Mouse (Mus musculus): ENCODE measurements at regions not wholly inside any gene's neighbourhood (a gene's known extent, or its start where the extent isn't known, plus 50 kb on each side); places are given as distances from the start of the nearest gene placed in this dataset.

DNA sequence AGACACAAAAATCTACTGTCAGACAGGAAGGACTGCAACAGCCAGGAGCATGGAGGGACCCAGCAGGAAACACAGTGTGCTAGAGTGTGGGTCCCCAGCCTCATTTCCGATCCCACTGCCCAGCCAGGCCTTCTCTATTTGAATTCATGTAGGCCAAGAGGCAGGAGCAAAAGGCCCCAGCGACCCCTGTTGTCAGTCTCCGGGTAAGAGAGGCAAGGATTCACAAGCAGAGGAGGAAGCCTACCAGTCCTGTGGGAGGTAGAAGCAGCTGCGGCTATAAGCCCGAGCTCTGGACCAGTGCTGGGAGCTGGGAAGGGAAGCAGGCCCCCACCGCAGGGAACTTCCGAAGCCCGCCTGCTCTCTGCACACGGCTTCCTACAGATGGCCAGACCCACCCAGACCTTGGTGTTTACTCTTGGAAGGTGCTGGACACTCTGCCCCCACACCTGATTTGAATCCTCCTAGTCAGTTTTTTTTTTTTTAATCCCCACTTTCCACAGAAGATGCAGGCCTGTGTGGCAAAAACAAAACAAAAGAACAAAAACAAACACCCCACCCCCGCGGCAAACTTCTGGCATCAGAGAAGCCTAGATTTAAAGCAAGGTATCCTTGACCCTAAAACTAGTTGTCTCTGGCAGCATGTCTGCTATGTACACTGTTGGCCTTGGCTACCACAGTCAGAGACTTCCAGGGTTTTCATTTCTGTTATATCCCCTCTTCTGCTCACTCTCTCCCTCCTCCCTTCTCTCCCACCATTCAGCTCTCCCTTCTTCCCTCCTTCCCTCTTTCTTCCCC lies 420.6 kb upstream of the Trpc7 start:
- 25% methylated on average over 11 of the region's 11 CpGs for WGBS
- Histone ChIP-seq H3K9me3 (no peaks in the 10 kb centered on the region), H3K27me3 (no peaks in the 10 kb centered on the region), H3K27ac (no peak overlapping the region), H3K36me3 (no peaks in the 10 kb centered on the region), H3K9ac (no peak overlapping the region), H3K4me3 (no peak overlapping the region), H3K4me2 (no peak overlapping the region), H3K4me1 (0 out of 2 replicates have a peak, but pooled peaks cover 3% of the 10 kb centered on the region)
- no peak for ATAC-seq (ENCODE audit: borderline replicate concordance, extremely low read depth, low FRiP score, low TSS enrichment)

DNA sequence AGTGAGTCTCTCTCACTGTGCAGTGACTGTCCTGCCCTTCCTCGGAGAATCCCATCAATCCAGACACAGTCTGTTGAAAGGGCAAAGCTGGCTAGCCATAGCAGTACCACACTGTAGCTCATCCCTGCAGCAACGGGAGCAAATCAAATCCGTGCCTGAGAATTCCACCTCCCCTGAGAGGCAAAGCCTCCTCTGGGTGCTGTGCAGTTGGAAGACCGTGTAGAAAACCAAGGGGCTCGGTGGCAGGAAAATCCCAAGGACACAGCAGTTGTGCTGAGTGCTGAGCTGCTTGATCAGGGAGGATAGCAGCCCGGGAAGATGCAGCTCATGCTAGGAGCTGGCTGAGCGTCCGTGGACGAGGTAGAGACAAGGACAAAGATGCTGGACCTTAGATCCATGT lies 418.7 kb upstream of the Trpc7 start:
- H3K9me3 ChIP-seq = no peaks in the 10 kb centered on the region
- 0 out of 2 replicates have a peak, but pooled peaks cover 3% of the 10 kb centered on the region for H3K4me1 ChIP-seq
- H3K36me3 ChIP-seq = no peaks in the 10 kb centered on the region
- H3K4me3 ChIP-seq = no peak overlapping the region
- H3K27ac ChIP-seq = no peak overlapping the region
- H3K9ac ChIP-seq = no peak overlapping the region
- 33% methylated on average over 9 of the region's 9 CpGs for WGBS
- H3K27me3 ChIP-seq = no peaks in the 10 kb centered on the region
- no peak for ATAC-seq (ENCODE audit: borderline replicate concordance, extremely low read depth, low FRiP score, low TSS enrichment)
- no peak overlapping the region for H3K4me2 ChIP-seq

DNA sequence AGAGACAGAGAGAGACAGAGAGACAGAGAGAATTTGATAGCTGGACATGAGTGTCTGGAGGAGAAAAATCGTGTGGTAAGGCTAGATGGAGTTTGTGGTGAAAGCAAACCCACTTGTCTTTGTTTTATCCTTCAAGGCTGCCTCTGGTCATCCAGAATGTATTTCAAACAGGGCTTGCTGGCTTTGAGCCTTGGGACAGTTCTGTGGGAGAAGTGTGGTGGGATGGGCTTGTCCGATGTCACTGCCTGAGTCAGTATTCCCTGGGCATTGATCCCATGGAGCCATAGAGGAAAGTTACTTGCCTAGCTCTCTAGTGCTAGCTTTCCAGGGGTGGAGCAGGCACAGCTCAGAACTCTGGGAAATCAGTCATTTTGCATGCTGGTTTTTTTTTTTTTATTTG lies 417.9 kb upstream of the Trpc7 start:
- Histone ChIP-seq H3K9me3 (no peaks in the 10 kb centered on the region), H3K27ac (no peak overlapping the region), H3K4me3 (no peak overlapping the region), H3K27me3 (no peaks in the 10 kb centered on the region), H3K9ac (no peak overlapping the region), H3K4me1 (0 out of 2 replicates have a peak, but pooled peaks cover 3% of the 10 kb centered on the region), H3K4me2 (no peak overlapping the region), H3K36me3 (no peaks in the 10 kb centered on the region)
- WGBS = 27% methylated on average over 2 of the region's 2 CpGs
- no peak for ATAC-seq (ENCODE audit: borderline replicate concordance, extremely low read depth, low FRiP score, low TSS enrichment)

DNA sequence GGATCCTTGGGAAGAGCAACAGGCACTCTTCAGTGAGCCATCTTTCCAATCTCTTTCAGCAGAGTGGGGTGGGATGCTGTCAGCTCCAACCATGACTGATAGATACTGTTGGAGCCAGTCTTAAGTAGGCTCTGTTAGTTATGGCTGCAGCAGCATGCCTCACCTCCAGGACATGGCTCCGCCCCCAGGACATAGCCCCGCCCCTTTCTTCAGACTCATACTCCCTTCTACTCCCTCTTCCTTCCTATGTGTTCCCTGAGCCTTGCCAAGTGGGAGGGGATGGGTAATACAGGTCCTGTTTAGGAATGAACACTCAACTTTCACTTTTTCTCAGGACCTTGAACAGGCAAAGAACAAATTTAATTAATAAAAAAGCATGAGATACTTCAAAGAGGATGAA lies 415.4 kb upstream of the Trpc7 start:
- Histone ChIP-seq H3K9ac (no peak overlapping the region), H3K9me3 (no peaks in the 10 kb centered on the region), H3K27ac (no peak overlapping the region), H3K27me3 (no peaks in the 10 kb centered on the region), H3K4me1 (0 out of 2 replicates have a peak, but pooled peaks cover 2% of the 10 kb centered on the region), H3K36me3 (no peaks in the 10 kb centered on the region), H3K4me3 (no peak overlapping the region), H3K4me2 (no peak overlapping the region)
- ATAC-seq (ENCODE audit: borderline replicate concordance, extremely low read depth, low FRiP score, low TSS enrichment) = no peak
- WGBS = 36% methylated on average over 2 of the region's 2 CpGs

DNA sequence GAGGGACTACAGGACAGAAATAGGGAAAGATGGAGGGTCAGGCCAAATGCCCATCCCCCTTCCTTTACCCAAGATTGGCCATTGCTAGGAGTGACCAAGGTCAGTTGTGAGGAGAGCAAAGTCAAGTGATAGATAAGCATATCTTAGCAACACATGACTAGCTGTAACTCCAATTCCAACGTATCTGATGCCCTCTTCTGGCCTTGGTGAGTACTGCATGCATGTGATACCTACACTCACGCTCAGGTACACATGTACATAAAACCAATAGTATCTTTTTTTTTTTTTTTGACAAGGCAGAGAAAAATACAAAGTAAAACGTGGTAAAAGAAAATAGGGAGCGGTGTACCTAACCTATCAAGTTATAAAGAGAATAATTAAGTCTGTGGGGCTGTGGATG lies 413.8 kb upstream of the Trpc7 start:
- H3K9ac ChIP-seq = no peak overlapping the region
- no peak for ATAC-seq (ENCODE audit: borderline replicate concordance, extremely low read depth, low FRiP score, low TSS enrichment)
- H3K4me2 ChIP-seq = no peak overlapping the region
- H3K27me3 ChIP-seq = no peaks in the 10 kb centered on the region
- H3K36me3 ChIP-seq = no peaks in the 10 kb centered on the region
- no peak overlapping the region for H3K4me3 ChIP-seq
- 80% methylated on average over 4 of the region's 4 CpGs for WGBS
- no peaks in the 10 kb centered on the region for H3K4me1 ChIP-seq
- H3K9me3 ChIP-seq = no peaks in the 10 kb centered on the region
- no peak overlapping the region for H3K27ac ChIP-seq

DNA sequence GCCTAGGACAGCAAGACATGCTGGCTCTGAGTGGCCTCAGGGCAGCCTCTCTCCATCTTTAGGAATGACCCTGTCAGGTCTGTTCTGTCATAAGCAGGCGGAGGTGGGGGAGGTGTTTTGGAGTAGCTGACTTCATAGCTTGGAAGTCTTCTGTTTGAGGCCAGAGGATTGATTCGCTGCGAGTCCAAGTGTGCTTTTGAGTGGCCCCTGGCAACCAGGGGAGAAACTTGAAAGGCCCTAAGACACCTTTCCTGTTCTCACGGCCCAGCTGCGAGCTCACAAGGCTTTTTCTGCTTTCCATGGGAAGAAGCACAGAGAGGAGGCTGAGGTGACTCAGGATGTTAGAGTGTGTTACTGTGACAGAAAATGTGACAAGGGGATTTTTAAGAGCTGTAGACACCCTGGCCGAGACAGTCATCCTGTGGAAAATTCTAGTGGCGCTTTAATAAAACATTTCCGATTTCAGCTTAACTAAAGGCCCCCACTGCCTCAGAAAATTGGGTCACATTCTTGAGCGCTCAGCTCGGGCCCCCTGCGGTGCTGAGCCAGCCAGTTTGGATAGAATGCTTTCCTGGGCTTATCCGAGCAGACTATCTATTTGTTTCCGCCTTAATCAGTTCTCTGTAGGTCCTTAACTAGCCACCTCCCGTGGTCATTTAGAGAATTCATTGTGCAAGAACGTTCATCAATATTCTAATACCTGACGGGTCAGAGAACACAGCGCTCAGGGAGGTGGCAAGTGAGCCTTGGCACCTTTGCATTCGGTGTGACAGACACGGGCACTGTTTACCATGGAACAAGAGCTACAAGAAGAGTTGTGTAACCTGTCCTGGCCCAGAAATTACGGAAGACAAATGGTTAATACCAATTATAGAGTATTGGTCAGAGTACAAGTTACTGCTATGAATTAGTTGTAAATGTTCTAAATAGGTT lies 412.4 kb upstream of the Trpc7 start:
- Histone ChIP-seq H3K36me3 (no peaks in the 10 kb centered on the region), H3K9ac (no peak overlapping the region), H3K4me2 (no peak overlapping the region), H3K27me3 (no peaks in the 10 kb centered on the region), H3K4me3 (no peak overlapping the region), H3K27ac (no peak overlapping the region), H3K9me3 (no peaks in the 10 kb centered on the region), H3K4me1 (no peaks in the 10 kb centered on the region)
- WGBS = 25% methylated on average over 20 of the region's 20 CpGs
- ATAC-seq (ENCODE audit: borderline replicate concordance, extremely low read depth, low FRiP score, low TSS enrichment) = no peak

DNA sequence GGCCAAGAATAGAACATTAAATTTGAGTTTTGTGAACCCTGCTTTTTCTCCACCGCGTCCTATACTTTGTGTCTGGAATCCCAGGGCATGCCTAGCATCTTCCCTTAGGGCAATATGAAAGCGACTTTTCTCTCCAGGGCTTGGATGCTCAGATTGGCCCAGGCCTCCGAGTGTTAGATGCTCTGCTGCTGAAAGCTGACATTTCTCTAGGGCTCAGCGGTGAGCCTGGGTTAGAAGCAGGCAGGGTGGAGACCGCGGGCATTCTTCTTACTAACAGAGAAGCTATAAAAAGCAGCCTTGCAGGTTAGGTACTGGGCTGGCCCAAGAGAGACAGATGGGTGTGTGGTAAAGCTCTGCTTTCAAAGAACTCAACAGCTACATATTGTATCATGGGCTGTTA lies 409.8 kb upstream of the Trpc7 start:
- Histone ChIP-seq H3K27me3 (no peaks in the 10 kb centered on the region), H3K9me3 (no peaks in the 10 kb centered on the region), H3K9ac (no peak overlapping the region), H3K36me3 (no peaks in the 10 kb centered on the region), H3K4me3 (no peak overlapping the region), H3K4me1 (no peaks in the 10 kb centered on the region), H3K27ac (no peak overlapping the region), H3K4me2 (no peak overlapping the region)
- WGBS = 88% methylated on average over 7 of the region's 7 CpGs
- no peak for ATAC-seq (ENCODE audit: borderline replicate concordance, extremely low read depth, low FRiP score, low TSS enrichment)

DNA sequence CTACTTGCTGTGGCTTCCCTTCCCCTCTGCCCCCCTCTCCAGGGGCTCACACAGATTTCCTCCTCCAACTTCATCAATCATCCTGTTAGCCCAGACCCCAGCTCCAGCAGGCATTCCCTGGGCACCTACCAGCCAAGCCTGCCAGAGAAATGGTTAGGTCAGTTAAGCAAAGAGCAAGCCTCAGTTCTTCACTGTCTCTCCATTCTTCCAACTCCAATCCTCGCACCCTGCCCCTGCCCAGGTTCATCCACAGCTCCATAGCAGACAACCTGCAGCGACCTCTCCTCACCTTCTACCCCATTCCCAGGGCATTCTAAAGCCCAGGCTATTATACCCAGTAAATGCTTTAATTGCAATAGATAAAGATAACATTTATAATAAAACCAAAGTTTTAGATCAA lies 408.0 kb upstream of the Trpc7 start:
- H3K4me2 ChIP-seq = no peak overlapping the region
- H3K4me3 ChIP-seq = no peak overlapping the region
- H3K9ac ChIP-seq = no peak overlapping the region
- 85% methylated on average over 2 of the region's 2 CpGs for WGBS
- H3K4me1 ChIP-seq = no peaks in the 10 kb centered on the region
- no peaks in the 10 kb centered on the region for H3K36me3 ChIP-seq
- no peaks in the 10 kb centered on the region for H3K9me3 ChIP-seq
- ATAC-seq (ENCODE audit: borderline replicate concordance, extremely low read depth, low FRiP score, low TSS enrichment) = no peak
- no peak overlapping the region for H3K27ac ChIP-seq
- H3K27me3 ChIP-seq = no peaks in the 10 kb centered on the region

DNA sequence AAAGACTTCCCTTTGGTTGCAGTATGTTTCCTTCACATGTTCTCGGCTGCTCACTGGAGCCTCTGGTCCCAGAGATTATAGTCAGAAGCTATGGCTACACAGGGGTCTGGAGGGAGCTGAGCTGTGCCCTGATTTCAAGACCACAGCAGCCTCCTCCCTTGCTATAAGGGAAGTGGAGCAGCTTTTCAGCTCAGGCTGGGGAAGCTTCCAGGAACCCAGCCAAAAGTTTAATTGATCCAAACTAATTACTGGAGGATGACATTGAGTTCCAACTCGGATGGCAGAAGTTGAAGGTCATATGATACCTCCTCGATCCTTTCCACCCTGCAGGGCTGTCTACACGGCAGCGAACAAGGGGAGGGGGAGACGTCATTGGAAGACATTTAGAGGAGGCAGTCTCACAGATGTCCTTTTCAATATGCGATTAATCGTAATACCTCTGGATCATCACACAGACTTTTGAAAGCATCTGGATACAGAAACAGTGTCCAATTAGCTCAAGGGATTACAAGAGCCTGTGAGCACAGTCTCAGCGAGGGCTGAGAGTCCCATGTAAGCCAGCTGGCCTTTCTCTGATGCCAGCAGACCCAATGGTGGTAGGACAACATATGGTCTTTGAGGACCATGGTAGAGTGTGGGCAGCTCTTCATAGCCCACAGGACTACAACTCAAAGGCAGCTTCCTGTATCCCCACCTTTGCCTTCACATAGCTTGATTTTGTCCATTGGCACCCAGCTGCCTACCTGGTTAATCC lies 396.1 kb upstream of the Trpc7 start:
- WGBS = 75% methylated on average over 9 of the region's 9 CpGs
- H3K9me3 ChIP-seq = no peaks in the 10 kb centered on the region
- no peak overlapping the region for H3K4me3 ChIP-seq
- H3K27ac ChIP-seq = no peak overlapping the region
- no peaks in the 10 kb centered on the region for H3K27me3 ChIP-seq
- no peak overlapping the region for H3K9ac ChIP-seq
- no peak for ATAC-seq (ENCODE audit: borderline replicate concordance, extremely low read depth, low FRiP score, low TSS enrichment)
- H3K36me3 ChIP-seq = no peaks in the 10 kb centered on the region
- H3K4me1 ChIP-seq = no peaks in the 10 kb centered on the region
- no peak overlapping the region for H3K4me2 ChIP-seq

DNA sequence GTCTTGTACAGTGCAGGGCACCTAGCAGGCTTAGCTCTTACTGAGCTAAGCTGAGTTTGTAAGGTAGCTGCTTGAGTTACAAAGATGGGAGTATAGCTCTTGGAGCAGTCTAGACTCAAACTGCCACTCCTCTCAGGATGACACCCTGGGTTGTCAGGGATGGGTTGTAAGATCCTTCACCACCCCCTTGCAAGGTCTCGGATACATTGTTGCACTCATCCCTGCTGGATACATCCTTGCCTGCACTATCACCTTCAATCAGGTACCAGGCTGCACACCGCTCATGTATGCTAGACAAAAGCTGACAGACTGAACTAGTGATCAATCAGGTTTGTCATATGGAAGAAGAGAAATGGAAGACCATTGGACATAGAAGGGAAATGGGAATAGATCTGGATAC lies 390.4 kb upstream of the Trpc7 start:
- 77% methylated on average over 2 of the region's 2 CpGs for WGBS
- Histone ChIP-seq H3K4me2 (no peak overlapping the region), H3K4me3 (no peak overlapping the region), H3K27ac (no peak overlapping the region), H3K4me1 (no peaks in the 10 kb centered on the region), H3K9ac (no peak overlapping the region), H3K36me3 (no peaks in the 10 kb centered on the region), H3K27me3 (no peaks in the 10 kb centered on the region), H3K9me3 (no peaks in the 10 kb centered on the region)
- no peak for ATAC-seq (ENCODE audit: borderline replicate concordance, extremely low read depth, low FRiP score, low TSS enrichment)

DNA sequence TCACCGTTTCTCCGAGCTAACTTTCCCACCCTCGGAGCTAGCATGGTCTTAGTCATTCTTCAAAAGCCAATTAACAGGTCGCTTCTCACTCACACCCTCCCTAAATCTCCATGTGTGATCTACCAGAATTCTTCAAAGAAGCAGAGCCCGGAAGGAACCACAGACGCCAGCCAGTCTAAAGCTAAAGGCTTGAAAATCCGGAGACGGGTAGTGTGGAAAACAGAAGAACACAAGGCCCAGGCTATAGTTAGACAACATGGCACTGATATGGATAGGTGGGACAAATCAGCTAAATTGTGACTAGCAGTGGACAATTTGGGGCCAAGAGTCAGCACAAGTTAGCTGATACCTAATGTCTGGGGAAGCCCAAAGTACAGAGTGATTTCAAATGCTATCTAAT lies 387.0 kb upstream of the Trpc7 start:
- H3K9ac ChIP-seq = no peak overlapping the region
- no peaks in the 10 kb centered on the region for H3K4me1 ChIP-seq
- no peak overlapping the region for H3K4me2 ChIP-seq
- no peaks in the 10 kb centered on the region for H3K27me3 ChIP-seq
- no peak for ATAC-seq (ENCODE audit: borderline replicate concordance, extremely low read depth, low FRiP score, low TSS enrichment)
- H3K9me3 ChIP-seq = no peaks in the 10 kb centered on the region
- no peak overlapping the region for H3K4me3 ChIP-seq
- no peaks in the 10 kb centered on the region for H3K36me3 ChIP-seq
- WGBS = 26% methylated on average over 8 of the region's 8 CpGs
- H3K27ac ChIP-seq = no peak overlapping the region

Data from lung, embryonic 15.5 days (tissue).